30 mouse cellular contexts compared by ENCODE assay signal in the genomic region with DNA sequence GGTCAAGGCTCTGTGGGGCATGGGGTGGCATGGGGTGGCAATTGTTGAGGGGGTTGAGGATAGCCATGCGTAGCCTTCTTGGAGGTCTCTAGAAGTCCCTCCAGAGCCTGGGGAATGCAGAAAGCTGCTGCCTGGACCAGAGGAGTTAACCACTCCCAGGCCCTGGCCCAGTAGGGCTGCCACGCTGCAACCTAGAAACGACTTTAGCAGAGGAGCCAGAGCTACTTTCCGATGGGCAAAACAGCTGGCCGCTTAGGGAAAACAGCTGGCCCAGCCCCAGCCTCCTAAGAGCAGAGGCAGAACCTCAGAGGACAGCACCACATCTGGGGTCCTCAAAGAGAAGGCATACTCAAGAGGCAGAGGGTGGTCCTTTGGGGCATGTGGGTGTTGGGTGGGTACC. TPM values are rescaled to one million over a fixed set of nuclear protein-coding genes. Genes with fewer than 3 reads are reported as not detected.
DNase-seq lines count a peak whose midpoint lies in the region; ATAC-seq and TF ChIP-seq lines count a peak whose summit lies in the region.
"Had no signal": no experiment of that assay in that cellular context is flagged by ENCODE, and none has a peak within 500 bp of the region (broad histone marks: within the 10 kb centered on the region; RNA-seq: fewer than 3 reads in every experiment).

No protein-coding gene starts in this region.

- peak; percentile 44 for DNase-seq in forebrain, embryonic 11.5 days (ENCODE audit: low spot score)
- DNase-seq in forebrain, postnatal 0 days = no peak
- peak; percentile 80 for DNase-seq in midbrain, embryonic 11.5 days (ENCODE audit: low spot score, missing footprints)
- no peak for DNase-seq in midbrain, postnatal 0 days (ENCODE audit: low spot score)
- DNase-seq in adrenal gland, postnatal 25 days = no peak
- DNase-seq: adrenal gland, adult 2 months; cerebellum, adult 9-10 months; cerebellum, postnatal 36 days; embryo, embryonic 11 days; heart, adult 11 months; kidney, adult 2 months; liver, embryonic 13.5 days; lung, adult 2 months; lung, postnatal 10 days; thymus, adult 2 months; thymus, postnatal 36 days had no signal

- no peaks in the 10 kb centered on the region for H3K36me3 ChIP-seq in forebrain, embryonic 11.5 days (ENCODE audit: control insufficient read depth, insufficient read depth, low read length)
- no peaks in the 10 kb centered on the region for H3K36me3 ChIP-seq in forebrain, postnatal 0 days (ENCODE audit: insufficient read depth)
- no peaks in the 10 kb centered on the region for H3K36me3 ChIP-seq in hindbrain, embryonic 12.5 days
- H3K36me3 ChIP-seq in hindbrain, embryonic 16.5 days (ENCODE audit: control insufficient read depth, insufficient read depth, low read length) = no peaks in the 10 kb centered on the region
- no peaks in the 10 kb centered on the region for H3K36me3 ChIP-seq in midbrain, embryonic 11.5 days (ENCODE audit: control insufficient read depth, insufficient read depth, low read length)
- no peaks in the 10 kb centered on the region for H3K36me3 ChIP-seq in midbrain, postnatal 0 days (ENCODE audit: insufficient read depth, low read length)
- H3K36me3 ChIP-seq: embryonic facial prominence, embryonic 13.5 days; heart, embryonic 10.5 days; heart, embryonic 15.5 days; intestine, embryonic 15.5 days; liver, embryonic 13.5 days had no signal

- no peak for ATAC-seq in forebrain, embryonic 11.5 days (replicated peaks; ENCODE audit: low FRiP score)
- ATAC-seq in forebrain, postnatal 0 days = no peak
- ATAC-seq in hindbrain, embryonic 12.5 days (ENCODE audit: low FRiP score) = no peak
- ATAC-seq in hindbrain, embryonic 16.5 days = no peak
- ATAC-seq in midbrain, embryonic 11.5 days (ENCODE audit: low FRiP score) = no peak
- ATAC-seq in midbrain, postnatal 0 days (ENCODE audit: low FRiP score) = no peak
- ATAC-seq in erythroblast, adult 5-6 weeks (replicated peaks; ENCODE audit: low FRiP score, poor library complexity, severe bottlenecking) = no peak
- ATAC-seq: activated CD4-positive, CD25-positive, alpha-beta regulatory T cell, adult 4 months; forebrain, embryonic 13.5 days; hindbrain, postnatal 0 days; intestine, embryonic 15.5 days; midbrain, embryonic 16.5 days had no signal

- 75% methylated on average over 5 of the region's 5 CpGs for WGBS in forebrain, embryonic 11.5 days
- WGBS in forebrain, postnatal 0 days = 82% methylated on average over 5 of the region's 5 CpGs
- WGBS in hindbrain, embryonic 12.5 days = 57% methylated on average over 5 of the region's 5 CpGs
- 60% methylated on average over 5 of the region's 5 CpGs for WGBS in hindbrain, embryonic 16.5 days
- WGBS in midbrain, embryonic 11.5 days = 73% methylated on average over 5 of the region's 5 CpGs
- WGBS in midbrain, postnatal 0 days = 76% methylated on average over 5 of the region's 5 CpGs

- peaks cover 8% of the 10 kb centered on the region; the same call in 1 of the 2 replicates for H3K4me1 ChIP-seq in forebrain, embryonic 11.5 days (replicated peaks; ENCODE audit: control insufficient read depth, insufficient read depth, low read length)
- no peaks in the 10 kb centered on the region for H3K4me1 ChIP-seq in forebrain, postnatal 0 days (ENCODE audit: insufficient read depth)
- peaks cover 55% of the 10 kb centered on the region for H3K4me1 ChIP-seq in hindbrain, embryonic 12.5 days
- H3K4me1 ChIP-seq in hindbrain, embryonic 16.5 days (ENCODE audit: control insufficient read depth, insufficient read depth, low read depth, low read length) = peaks cover 9% of the 10 kb centered on the region
- H3K4me1 ChIP-seq in midbrain, embryonic 11.5 days (ENCODE audit: control insufficient read depth, insufficient read depth, low read length) = peaks cover 60% of the 10 kb centered on the region
- no peaks in the 10 kb centered on the region for H3K4me1 ChIP-seq in midbrain, postnatal 0 days (ENCODE audit: insufficient read depth, low read length)
- H3K4me1 ChIP-seq: embryonic facial prominence, embryonic 13.5 days; heart, embryonic 15.5 days; intestine, embryonic 15.5 days had no signal

- no peak overlapping the region for H3K27ac ChIP-seq in forebrain, embryonic 11.5 days (ENCODE audit: low read depth, low read length)
- H3K27ac ChIP-seq in forebrain, postnatal 0 days (ENCODE audit: low read depth, low read length) = no peak overlapping the region
- 0 out of 2 replicates have a peak overlapping the region, but pooled peaks have one; percentile 88 for H3K27ac ChIP-seq in hindbrain, embryonic 12.5 days
- no peak overlapping the region for H3K27ac ChIP-seq in hindbrain, embryonic 16.5 days (ENCODE audit: low read depth, low read length)
- H3K27ac ChIP-seq in midbrain, embryonic 11.5 days (ENCODE audit: low read depth, low read length) = no peak overlapping the region
- no peak overlapping the region for H3K27ac ChIP-seq in midbrain, postnatal 0 days (ENCODE audit: low read depth, low read length)
- H3K27ac ChIP-seq: embryonic facial prominence, embryonic 13.5 days; forebrain, embryonic 13.5 days; heart, embryonic 10.5 days; heart, embryonic 15.5 days; hindbrain, postnatal 0 days; intestine, embryonic 15.5 days; kidney, postnatal 0 days; liver, embryonic 13.5 days; macrophage had no signal

- TF ChIP-seq CTCF in forebrain, postnatal 0 days (IDR thresholded peaks at IDR 0.05; ENCODE audit: low read depth) = no peak
- TF ChIP-seq CTCF in midbrain, postnatal 0 days (IDR thresholded peaks at IDR 0.05) = no peak

- H3K27me3 ChIP-seq in forebrain, embryonic 11.5 days (ENCODE audit: control insufficient read depth, insufficient read depth, low read length) = peaks cover 8% of the 10 kb centered on the region
- no peaks in the 10 kb centered on the region for H3K27me3 ChIP-seq in forebrain, postnatal 0 days (ENCODE audit: insufficient read depth, low read length)
- H3K27me3 ChIP-seq in hindbrain, embryonic 12.5 days = no peaks in the 10 kb centered on the region
- no peaks in the 10 kb centered on the region for H3K27me3 ChIP-seq in hindbrain, embryonic 16.5 days (replicated peaks; ENCODE audit: control insufficient read depth, insufficient read depth, low read length)
- H3K27me3 ChIP-seq in midbrain, embryonic 11.5 days (ENCODE audit: control insufficient read depth, insufficient read depth, low read length) = no peaks in the 10 kb centered on the region
- H3K27me3 ChIP-seq in midbrain, postnatal 0 days (ENCODE audit: insufficient read depth, low read length) = no peaks in the 10 kb centered on the region

- no peak overlapping the region for H3K4me2 ChIP-seq in forebrain, embryonic 11.5 days (ENCODE audit: low read depth, low read length, severe bottlenecking)
- H3K4me2 ChIP-seq in forebrain, postnatal 0 days (ENCODE audit: low read depth) = no peak overlapping the region
- H3K4me2 ChIP-seq in hindbrain, embryonic 12.5 days (replicated peaks) = no peak overlapping the region
- no peak overlapping the region for H3K4me2 ChIP-seq in hindbrain, embryonic 16.5 days (ENCODE audit: low read length)
- no peak overlapping the region for H3K4me2 ChIP-seq in midbrain, embryonic 11.5 days
- no peak overlapping the region for H3K4me2 ChIP-seq in midbrain, postnatal 0 days (ENCODE audit: low read depth, low read length, poor library complexity, severe bottlenecking)
- H3K4me2 ChIP-seq: embryonic facial prominence, embryonic 13.5 days; forebrain, embryonic 13.5 days; heart, embryonic 15.5 days; intestine, embryonic 15.5 days; liver, embryonic 13.5 days had no signal

- no peak overlapping the region for H3K9ac ChIP-seq in forebrain, embryonic 11.5 days (ENCODE audit: low read length)
- H3K9ac ChIP-seq in forebrain, postnatal 0 days = no peak overlapping the region
- no peak overlapping the region for H3K9ac ChIP-seq in hindbrain, embryonic 12.5 days
- H3K9ac ChIP-seq in hindbrain, embryonic 16.5 days (ENCODE audit: low read depth, low read length) = no peak overlapping the region
- H3K9ac ChIP-seq in midbrain, embryonic 11.5 days (ENCODE audit: low read length) = no peak overlapping the region
- H3K9ac ChIP-seq in midbrain, postnatal 0 days (replicated peaks; ENCODE audit: low read length, poor library complexity, severe bottlenecking) = no peak overlapping the region
- H3K9ac ChIP-seq: embryonic facial prominence, embryonic 13.5 days; forebrain, embryonic 13.5 days; heart, embryonic 15.5 days; intestine, embryonic 15.5 days; liver, embryonic 13.5 days had no signal

- no peaks in the 10 kb centered on the region for H3K9me3 ChIP-seq in forebrain, embryonic 11.5 days (ENCODE audit: control insufficient read depth, low read length)
- no peaks in the 10 kb centered on the region for H3K9me3 ChIP-seq in forebrain, postnatal 0 days (ENCODE audit: low read length)
- no peaks in the 10 kb centered on the region for H3K9me3 ChIP-seq in hindbrain, embryonic 12.5 days (replicated peaks)
- no peaks in the 10 kb centered on the region for H3K9me3 ChIP-seq in hindbrain, embryonic 16.5 days (ENCODE audit: control insufficient read depth, low read length)
- H3K9me3 ChIP-seq in midbrain, embryonic 11.5 days (ENCODE audit: control insufficient read depth, low read length) = no peaks in the 10 kb centered on the region
- no peaks in the 10 kb centered on the region for H3K9me3 ChIP-seq in midbrain, postnatal 0 days (ENCODE audit: low read length)
- H3K9me3 ChIP-seq: embryonic facial prominence, embryonic 13.5 days; forebrain, embryonic 13.5 days; heart, embryonic 10.5 days; heart, embryonic 15.5 days; intestine, embryonic 15.5 days; liver, embryonic 13.5 days had no signal

- H3K4me3 ChIP-seq in forebrain, embryonic 11.5 days (ENCODE audit: low read depth, low read length) = no peak overlapping the region
- H3K4me3 ChIP-seq in forebrain, postnatal 0 days (ENCODE audit: low read depth, low read length) = no peak overlapping the region
- no peak overlapping the region for H3K4me3 ChIP-seq in hindbrain, embryonic 12.5 days
- H3K4me3 ChIP-seq in hindbrain, embryonic 16.5 days (ENCODE audit: low read length) = no peak overlapping the region
- H3K4me3 ChIP-seq in midbrain, embryonic 11.5 days (ENCODE audit: low read depth, low read length) = no peak overlapping the region
- no peak overlapping the region for H3K4me3 ChIP-seq in midbrain, postnatal 0 days (ENCODE audit: low read depth, low read length)
- H3K4me3 ChIP-seq: embryonic facial prominence, embryonic 13.5 days; forebrain, embryonic 13.5 days; heart, embryonic 10.5 days; heart, embryonic 15.5 days; intestine, embryonic 15.5 days; liver, embryonic 13.5 days; myocyte had no signal

RNA-seq across cellular contexts. Expression of a gene that starts 11.0 kb away (rescaled TPM):
- polyA plus RNA-seq in forebrain, embryonic 11.5 days (2014; fragmentation: Nextera tagmentation; extraction: Ambion mirVana) = 13.3 and 14.1 TPM in 2 replicates
- 13.6 and 16.9 TPM in 2 replicates for total RNA-seq in forebrain, postnatal 0 days (2014; rRNA removed)
- polyA plus RNA-seq in forebrain, postnatal 0 days (2015; fragmentation: Nextera tagmentation; extraction: Ambion mirVana) = 10.8 and 14.1 TPM in 2 replicates
- 28.5 and 30.2 TPM in 2 replicates for polyA plus RNA-seq in hindbrain, embryonic 12.5 days (2016; fragmentation: Nextera tagmentation; extraction: Ambion mirVana)
- 22.6 and 25.8 TPM in 2 replicates for polyA plus RNA-seq in hindbrain, embryonic 16.5 days (2015; fragmentation: Nextera tagmentation; extraction: Ambion mirVana)
- 13.4 and 14.0 TPM in 2 replicates for polyA plus RNA-seq in midbrain, embryonic 11.5 days (2014; fragmentation: Nextera tagmentation; extraction: Ambion mirVana)
- 21.4 and 28.0 TPM in 2 replicates for total RNA-seq in midbrain, postnatal 0 days (2014; rRNA removed)
- 22.8 and 26.0 TPM in 2 replicates for polyA plus RNA-seq in midbrain, postnatal 0 days (2015; fragmentation: Nextera tagmentation; extraction: Ambion mirVana)
- 16.9 and 19.4 TPM in 2 replicates for total RNA-seq in erythroblast, adult 5-6 weeks (2015; ENCODE audit: low replicate concordance)
- 18.8 and 20.8 TPM in 2 replicates for total RNA-seq in erythroblast, adult 5-6 weeks (2017; ENCODE audit: low replicate concordance)
- total RNA-seq in adrenal gland, postnatal 25 days (2021) = 11.3 and 11.6 TPM in 2 replicates

RNA-seq across cellular contexts. Expression of a gene that starts 31.1 kb away (rescaled TPM):
- polyA plus RNA-seq in forebrain, embryonic 11.5 days (2014; fragmentation: Nextera tagmentation; extraction: Ambion mirVana) = 118 and 132 TPM in 2 replicates
- 103 and 109 TPM in 2 replicates for total RNA-seq in forebrain, postnatal 0 days (2014; rRNA removed)
- 40.3 and 60.8 TPM in 2 replicates for polyA plus RNA-seq in forebrain, postnatal 0 days (2015; fragmentation: Nextera tagmentation; extraction: Ambion mirVana)
- polyA plus RNA-seq in hindbrain, embryonic 12.5 days (2016; fragmentation: Nextera tagmentation; extraction: Ambion mirVana) = 87.9 and 97.0 TPM in 2 replicates
- polyA plus RNA-seq in hindbrain, embryonic 16.5 days (2015; fragmentation: Nextera tagmentation; extraction: Ambion mirVana) = 61.0 and 61.2 TPM in 2 replicates
- 79.4 and 86.7 TPM in 2 replicates for polyA plus RNA-seq in midbrain, embryonic 11.5 days (2014; fragmentation: Nextera tagmentation; extraction: Ambion mirVana)
- total RNA-seq in midbrain, postnatal 0 days (2014; rRNA removed) = 77.0 and 102 TPM in 2 replicates
- polyA plus RNA-seq in midbrain, postnatal 0 days (2015; fragmentation: Nextera tagmentation; extraction: Ambion mirVana) = 72.0 and 90.9 TPM in 2 replicates
- total RNA-seq in erythroblast, adult 5-6 weeks (2015; ENCODE audit: low replicate concordance) = 25.2 and 25.9 TPM in 2 replicates
- total RNA-seq in erythroblast, adult 5-6 weeks (2017; ENCODE audit: low replicate concordance) = 51.4 and 68.7 TPM in 2 replicates
- 51.0 and 66.3 TPM in 2 replicates for total RNA-seq in adrenal gland, postnatal 25 days (2021)

RNA-seq across cellular contexts. Expression of a gene that starts 38.1 kb away (rescaled TPM):
- polyA plus RNA-seq in forebrain, embryonic 11.5 days (2014; fragmentation: Nextera tagmentation; extraction: Ambion mirVana) = 18.1 and 19.2 TPM in 2 replicates
- total RNA-seq in forebrain, postnatal 0 days (2014; rRNA removed) = 58.9 and 91.9 TPM in 2 replicates
- polyA plus RNA-seq in forebrain, postnatal 0 days (2015; fragmentation: Nextera tagmentation; extraction: Ambion mirVana) = 27.3 and 29.4 TPM in 2 replicates
- 16.4 and 19.5 TPM in 2 replicates for polyA plus RNA-seq in hindbrain, embryonic 12.5 days (2016; fragmentation: Nextera tagmentation; extraction: Ambion mirVana)
- 27.4 and 31.4 TPM in 2 replicates for polyA plus RNA-seq in hindbrain, embryonic 16.5 days (2015; fragmentation: Nextera tagmentation; extraction: Ambion mirVana)
- 18.5 and 21.5 TPM in 2 replicates for polyA plus RNA-seq in midbrain, embryonic 11.5 days (2014; fragmentation: Nextera tagmentation; extraction: Ambion mirVana)
- total RNA-seq in midbrain, postnatal 0 days (2014; rRNA removed) = 66.9 and 73.5 TPM in 2 replicates
- 30.7 and 32.6 TPM in 2 replicates for polyA plus RNA-seq in midbrain, postnatal 0 days (2015; fragmentation: Nextera tagmentation; extraction: Ambion mirVana)
- 5.4 and 8.2 TPM in 2 replicates for total RNA-seq in erythroblast, adult 5-6 weeks (2015; ENCODE audit: low replicate concordance)
- total RNA-seq in erythroblast, adult 5-6 weeks (2017; ENCODE audit: low replicate concordance) = 5.6 and 8.9 TPM in 2 replicates
- total RNA-seq in adrenal gland, postnatal 25 days (2021) = 27.4 and 39.2 TPM in 2 replicates

RNA-seq across cellular contexts. Expression of a gene that starts 55.5 kb away (rescaled TPM):
- polyA plus RNA-seq in forebrain, embryonic 11.5 days (2014; fragmentation: Nextera tagmentation; extraction: Ambion mirVana) = 11.9 and 13.9 TPM in 2 replicates
- 74.9 and 82.9 TPM in 2 replicates for total RNA-seq in forebrain, postnatal 0 days (2014; rRNA removed)
- 32.3 and 40.3 TPM in 2 replicates for polyA plus RNA-seq in forebrain, postnatal 0 days (2015; fragmentation: Nextera tagmentation; extraction: Ambion mirVana)
- polyA plus RNA-seq in hindbrain, embryonic 12.5 days (2016; fragmentation: Nextera tagmentation; extraction: Ambion mirVana) = 28.3 and 29.3 TPM in 2 replicates
- 45.9 and 47.9 TPM in 2 replicates for polyA plus RNA-seq in hindbrain, embryonic 16.5 days (2015; fragmentation: Nextera tagmentation; extraction: Ambion mirVana)
- 15.2 and 15.9 TPM in 2 replicates for polyA plus RNA-seq in midbrain, embryonic 11.5 days (2014; fragmentation: Nextera tagmentation; extraction: Ambion mirVana)
- total RNA-seq in midbrain, postnatal 0 days (2014; rRNA removed) = 111 and 128 TPM in 2 replicates
- 48.5 and 50.2 TPM in 2 replicates for polyA plus RNA-seq in midbrain, postnatal 0 days (2015; fragmentation: Nextera tagmentation; extraction: Ambion mirVana)
- total RNA-seq in erythroblast, adult 5-6 weeks (2015; ENCODE audit: low replicate concordance) = 1.9 and 4.2 TPM in 2 replicates
- 5.1 and 9.8 TPM in 2 replicates for total RNA-seq in erythroblast, adult 5-6 weeks (2017; ENCODE audit: low replicate concordance)
- 40.9 and 42.2 TPM in 2 replicates for total RNA-seq in adrenal gland, postnatal 25 days (2021)

Comparison
In these comparisons a context has a peak if more than half of its experiments do, and no peak if none do; other contexts are left out.
1. DNase-seq: peak in forebrain, embryonic 11.5 days (single experiment) and midbrain, embryonic 11.5 days (single experiment); none in forebrain, postnatal 0 days (single experiment), midbrain, postnatal 0 days (single experiment) and adrenal gland, postnatal 25 days (single experiment).